Mouse (Mus musculus) erythroblast, adult 5-6 weeks (primary cell): Measurements from ENCODE around the gene A4gnt. TPM values are rescaled to one million over a fixed set of nuclear protein-coding genes. Genes with fewer than 3 reads are reported as not detected.

Experiments
- ATAC-seq: replicated peaks from 2 replicates; pipeline ENCODE4 v1.8.0; 2016; ENCODE audit warnings: moderate number of reproducible peaks, mild to moderate bottlenecking, moderate TSS enrichment, inconsistent platforms; ENCODE audit not compliant: poor library complexity, low FRiP score, severe bottlenecking
- total RNA-seq, 2 experiments: library from RNA; stranded (forward) in 1 of 2; stranded (reverse) in 1 of 2; fragments of 150-400 nt in 1 of 2; fragments of 200-764, 138-1000 nt in 1 of 2; gene quantifications; 2 replicates each; pipeline versions ENCODE4 v1.2.3 to v1.2.4; 2015 to 2017; ENCODE audit warnings: low replicate concordance in 2 of 2

A4gnt gene
- total RNA-seq, 2 experiments from 2014 or later = not detected

- ATAC-seq = no peak
These were observed 18.3 kb downstream of the A4gnt start for GRCm38 (mm10) chr9:99630528-99631125.

GRCm38 (mm10) chr9:99631781-99632180 is 19.5 kb downstream of the A4gnt start:
- ATAC-seq = no peak

- no peak for ATAC-seq
These were observed 20.0 kb downstream of the A4gnt start for GRCm38 (mm10) chr9:99632264-99632663.

GRCm38 (mm10) chr9:99636776-99637175 is 24.5 kb downstream of the A4gnt start:
- no peak for ATAC-seq

- no peak for ATAC-seq
These were observed 24.9 kb downstream of the A4gnt start for GRCm38 (mm10) chr9:99637227-99637626.

- no peak for ATAC-seq
These were observed 25.4 kb downstream of the A4gnt start for GRCm38 (mm10) chr9:99637736-99638135.

GRCm38 (mm10) chr9:99639957-99640356 is 27.7 kb downstream of the A4gnt start:
- no peak for ATAC-seq

- no peak for ATAC-seq
These were observed 33.1 kb downstream of the A4gnt start for GRCm38 (mm10) chr9:99645416-99645815.

- ATAC-seq = no peak
These were observed 33.8 kb downstream of the A4gnt start for GRCm38 (mm10) chr9:99646102-99646501.

- ATAC-seq = no peak
These were observed 48.5 kb downstream of the A4gnt start for GRCm38 (mm10) chr9:99660756-99661155.

GRCm38 (mm10) chr9:99661606-99662166 is 49.4 kb downstream of the A4gnt start:
- no peak for ATAC-seq

GRCm38 (mm10) chr9:99662406-99662805 is 50.1 kb downstream of the A4gnt start:
- ATAC-seq = peak; percentile 71

GRCm38 (mm10) chr9:99662887-99663286 is 50.6 kb downstream of the A4gnt start:
- no peak for ATAC-seq

- no peak for ATAC-seq
These were observed 55.3 kb downstream of the A4gnt start for GRCm38 (mm10) chr9:99667596-99667995.

- ATAC-seq = no peak
These were observed 59.3 kb downstream of the A4gnt start for GRCm38 (mm10) chr9:99671603-99672002.

Other genes with a start within 250 kb of the A4gnt start
- 4.4 TPM in 1 of 2 replicates, not detected in the other for gene Mras, start 175.1 kb upstream of the A4gnt start, total RNA-seq (2015; ENCODE audit: low replicate concordance)
- gene Mras, start 175.1 kb upstream of the A4gnt start, total RNA-seq (2017; ENCODE audit: low replicate concordance) = 1.3 and 2.7 TPM in 2 replicates
- not detected in 2 replicates for gene Nme9, start 161.0 kb upstream of the A4gnt start, total RNA-seq (2015; ENCODE audit: low replicate concordance)
- not detected in 2 replicates for gene Nme9, start 161.0 kb upstream of the A4gnt start, total RNA-seq (2017; ENCODE audit: low replicate concordance)
- gene Armc8, start 43.6 kb upstream of the A4gnt start, total RNA-seq (2015; ENCODE audit: low replicate concordance) = 17.6 and 34.0 TPM in 2 replicates
- gene Armc8, start 43.6 kb upstream of the A4gnt start, total RNA-seq (2017; ENCODE audit: low replicate concordance) = 14.4 and 19.3 TPM in 2 replicates
- gene Dbr1, start 36.7 kb upstream of the A4gnt start, total RNA-seq (2015; ENCODE audit: low replicate concordance) = 2.5 and 6.9 TPM in 2 replicates
- gene Dbr1, start 36.7 kb upstream of the A4gnt start, total RNA-seq (2017; ENCODE audit: low replicate concordance) = 11.2 and 14.5 TPM in 2 replicates
- gene Dzip1l, start 17.0 kb downstream of the A4gnt start, total RNA-seq (2015; ENCODE audit: low replicate concordance) = not detected in 2 replicates
- gene Dzip1l, start 17.0 kb downstream of the A4gnt start, total RNA-seq (2017; ENCODE audit: low replicate concordance) = not detected in 2 replicates
- gene Cldn18, start 104.8 kb downstream of the A4gnt start, total RNA-seq (2015; ENCODE audit: low replicate concordance) = not detected in 2 replicates
- gene Cldn18, start 104.8 kb downstream of the A4gnt start, total RNA-seq (2017; ENCODE audit: low replicate concordance) = not detected in 2 replicates